ENCODE assay signal across 8 mouse cellular contexts in genomic region chrX:100494068-100494978, GRCm38 (mm10). TPM values are rescaled to one million over a fixed set of nuclear protein-coding genes. Genes with fewer than 3 reads are reported as not detected.
A peak's percentile ranks its signal among the peaks of the same experiment; 100 is the strongest.
DNase-seq lines count a peak whose midpoint lies in the region; ATAC-seq and TF ChIP-seq lines count a peak whose summit lies in the region.

Igbp1 (plus strand) TSS chrX:100494291.

- H3K36me3 ChIP-seq in hindbrain, postnatal 0 days (ENCODE audit: insufficient read depth, low read length), result 0 out of 2 replicates have a peak, but pooled peaks cover 5% of the 10 kb centered on the region

- DNase-seq in ZHBTc4 (ENCODE audit: low read depth, low spot score), result peak; percentile 91
- DNase-seq in gastrocnemius, adult 2 months, result peak; percentile 85
- DNase-seq in hindbrain, postnatal 0 days (ENCODE audit: low spot score), result peak; percentile 93
- peak; percentile 65 to 75 for DNase-seq in left cerebral cortex, adult 2 months (ENCODE audit: extremely low spot score in 1 of 2, low spot score in 2 of 2)
- peak; percentile 80 to 81 for DNase-seq in right cerebral cortex, adult 2 months (ENCODE audit: low spot score in 2 of 2)
- DNase-seq in urinary bladder, postnatal 14 days (ENCODE audit: low spot score), result peak; percentile 78

- peak within 1 kb of the TSS; percentile 87 for H3K27ac ChIP-seq in gastrocnemius, adult 2 months
- peak within 1 kb of the TSS; percentile 71; the same call in 1 of the 2 replicates for H3K27ac ChIP-seq in hindbrain, postnatal 0 days
- peak within 1 kb of the TSS; percentile 48 for H3K27ac ChIP-seq in left cerebral cortex, adult 2 months

- 0 out of 2 replicates have a peak, but pooled peaks have one; percentile 8 for TF ChIP-seq CTCF in gastrocnemius, adult 2 months (IDR thresholded peaks at IDR 0.05)
- peak; percentile 43 for TF ChIP-seq CTCF in hindbrain, postnatal 0 days (IDR thresholded peaks at IDR 0.05; ENCODE audit: low read depth)
- TF ChIP-seq CTCF in left cerebral cortex, adult 2 months (IDR thresholded peaks at IDR 0.05), result peak; percentile 3

- ATAC-seq in common myeloid progenitor, adult 5-6 weeks (replicated peaks; ENCODE audit: low read depth, poor library complexity, severe bottlenecking), result peak; percentile 99
- ATAC-seq in hindbrain, postnatal 0 days, result peak; percentile 98
- ATAC-seq in megakaryocyte, adult 5-6 weeks (ENCODE audit: poor library complexity, severe bottlenecking), result peak; percentile 95

- H3K27me3 ChIP-seq in hindbrain, postnatal 0 days (ENCODE audit: insufficient read depth, low read length), result no peaks in the 10 kb centered on the region

- peak within 1 kb of the TSS; percentile 68 for H3K4me2 ChIP-seq in hindbrain, postnatal 0 days (ENCODE audit: low read depth, low read length)

- no peaks in the 10 kb centered on the region for H3K4me1 ChIP-seq in hindbrain, postnatal 0 days (ENCODE audit: insufficient read depth, low read length)

- intact Hi-C loops in gastrocnemius, adult 2 months (cut with DNase I), result no loop called here
- intact Hi-C loops in left cerebral cortex, adult 2 months (cut with DNase I), result no loop called here

- WGBS in hindbrain, postnatal 0 days, result 26% methylated on average over 32 of the region's 32 CpGs

- H3K9me3 ChIP-seq in hindbrain, postnatal 0 days (ENCODE audit: low read length), result no peaks in the 10 kb centered on the region

- peak within 1 kb of the TSS; percentile 46; the same call in 1 of the 2 replicates for H3K9ac ChIP-seq in hindbrain, postnatal 0 days (replicated peaks; ENCODE audit: low read length)

- H3K4me3 ChIP-seq in gastrocnemius, adult 2 months, result peak within 1 kb of the TSS; percentile 86
- peak within 1 kb of the TSS; percentile 65 for H3K4me3 ChIP-seq in hindbrain, postnatal 0 days (ENCODE audit: low read length)
- peak within 1 kb of the TSS; percentile 58 for H3K4me3 ChIP-seq in left cerebral cortex, adult 2 months

RNA-seq across cellular contexts. Expression of gene Igbp1, which starts in this region (rescaled TPM):
- 115 and 132 TPM in 2 replicates for total RNA-seq in common myeloid progenitor, adult 5-6 weeks (2017)
- 10 to 100 TPM; 35.2 to 39.9 TPM for total RNA-seq in gastrocnemius, adult 2 months (2021)
- total RNA-seq in hindbrain, postnatal 0 days (2014; rRNA removed), result 32.9 and 35.2 TPM in 2 replicates
- 28.8 and 30.0 TPM in 2 replicates for polyA plus RNA-seq in hindbrain, postnatal 0 days (2015; fragmentation: Nextera tagmentation; extraction: Ambion mirVana)
- total RNA-seq in left cerebral cortex, adult 2 months (2021), result 10 to 100 TPM; 37.9 to 43.1 TPM
- total RNA-seq in megakaryocyte, adult 5-6 weeks (2015), result 75.3 and 94.6 TPM in 2 replicates
- 89.5 and 99.6 TPM in 2 replicates for total RNA-seq in megakaryocyte, adult 5-6 weeks (2017)

Comparison
In these comparisons a context has a peak if more than half of its experiments do, and no peak if none do; other contexts are left out.
1. Peak in every context shown above with its lines: DNase-seq, ATAC-seq, H3K4me3 ChIP-seq and H3K27ac ChIP-seq.